Mouse (Mus musculus) testis, adult 2 months (tissue): Measurements from ENCODE around the gene Lgmn.

Source experiments
- CTCF ChIP-seq: fragments of 200-500 bp; IDR thresholded peaks from 2 replicates; pipeline ENCODE4 v1.5.1; 2012; ENCODE audit warnings: low read depth, mild to moderate bottlenecking, inconsistent platforms, low read length, moderate library complexity; ENCODE audit not compliant: control insufficient read depth, insufficient read depth, insufficient replicate concordance
- POLR2A ChIP-seq: fragments of 200-500 bp; IDR thresholded peaks from 2 replicates; pipeline ENCODE4 v1.6.1; 2012; ENCODE audit warnings: low read depth, mild to moderate bottlenecking, inconsistent platforms, low read length, moderate library complexity; ENCODE audit not compliant: control insufficient read depth

DNA sequence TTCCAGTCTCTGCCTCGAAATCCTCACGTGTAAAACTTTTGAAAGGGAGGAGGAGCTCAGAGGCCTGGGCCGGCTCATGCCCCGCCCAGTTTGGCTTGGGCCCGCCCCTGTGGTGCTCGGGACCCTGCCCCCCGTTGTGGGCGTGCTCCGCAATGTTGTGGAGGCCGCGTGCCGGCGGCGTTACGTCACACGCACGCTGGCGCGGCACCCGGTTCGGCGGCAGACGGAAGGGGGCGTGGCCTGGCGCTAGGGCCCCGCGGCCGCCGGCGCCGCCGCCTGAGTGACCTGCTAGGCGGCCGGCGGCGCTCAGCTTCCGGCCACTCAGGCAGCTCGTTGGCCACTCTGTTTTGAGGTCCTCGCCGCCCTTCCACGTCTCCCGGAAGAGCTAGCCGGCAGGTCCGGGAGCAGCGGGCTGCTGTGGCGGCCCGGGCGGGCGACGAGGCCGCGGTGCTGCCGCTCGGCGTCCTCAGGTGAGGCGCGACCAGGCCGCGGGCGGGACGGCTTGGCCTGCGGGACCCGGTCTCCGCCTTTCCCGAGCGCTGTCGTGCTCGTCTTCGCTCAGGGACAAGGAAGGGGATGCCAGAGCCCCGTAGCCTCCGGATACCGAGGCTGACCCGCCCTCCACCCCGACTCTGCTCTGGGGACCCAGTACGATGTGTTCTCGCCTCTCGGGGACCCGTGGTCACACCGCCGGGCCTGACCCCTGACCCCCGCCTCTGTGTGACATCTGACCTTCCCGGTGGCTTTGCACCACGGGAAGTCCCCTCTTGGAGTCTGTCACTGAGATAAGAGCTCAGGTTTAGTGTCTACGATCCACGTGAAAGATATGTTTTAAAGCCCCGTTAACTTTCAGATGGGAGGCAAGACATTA, 29.5 kb upstream of the Lgmn start, which contains the start of gene Golga5:
- TF ChIP-seq CTCF (no peak), POLR2A (peak; percentile 68; the same call in 1 of the 2 replicates)
